Mouse (Mus musculus) thymus, adult 2 months (tissue): Measurements from ENCODE around the gene Myadm. TPM values are rescaled to one million over a fixed set of nuclear protein-coding genes. Genes with fewer than 3 reads are reported as not detected.

Experiments used
- DNase-seq: peaks from one replicate; pipeline ENCODE4 v3.0.0; 2021
- H3K27ac ChIP-seq: fragments of 200-500 bp; 2 replicates; pipeline ENCODE4 v1.5.1; 2012; ENCODE audit warnings: low read length, control low read depth; ENCODE audit not compliant: control insufficient read depth, insufficient read depth
- H3K27me3 ChIP-seq: fragments of 200-500 bp; 2 replicates; pipeline ENCODE4 v1.6.1; 2012; ENCODE audit warnings: mild to moderate bottlenecking, low read length, moderate library complexity, mixed read lengths; ENCODE audit not compliant: control insufficient read depth, insufficient read depth
- H3K36me3 ChIP-seq: fragments of 200-500 bp; 2 replicates; pipeline ENCODE4 v1.6.1; 2012; ENCODE audit warnings: mild to moderate bottlenecking, low read length, moderate library complexity; ENCODE audit not compliant: control insufficient read depth, insufficient read depth
- H3K4me1 ChIP-seq: fragments of 200-500 bp; replicated peaks from 2 replicates; pipeline ENCODE4 v1.6.1; 2012; ENCODE audit warnings: low read length; ENCODE audit not compliant: control insufficient read depth, insufficient read depth
- H3K4me3 ChIP-seq: fragments of 200-500 bp; 2 replicates; pipeline ENCODE4 v1.5.1; 2012; ENCODE audit warnings: mild to moderate bottlenecking, low read length, control low read depth, moderate library complexity; ENCODE audit not compliant: control insufficient read depth, insufficient read depth
- CTCF ChIP-seq: fragments of 200-500 bp; IDR thresholded peaks from 2 replicates; pipeline ENCODE4 v1.5.1; 2012; ENCODE audit warnings: mild to moderate bottlenecking, control low read depth, low read length, moderate library complexity, borderline replicate concordance; ENCODE audit not compliant: control insufficient read depth, poor library complexity, insufficient read depth; ENCODE audit errors: extremely low read depth
- POLR2A ChIP-seq: fragments of 200-500 bp; IDR thresholded peaks from 2 replicates; pipeline ENCODE4 v1.6.1; 2012; ENCODE audit warnings: mild to moderate bottlenecking, low read length, control low read depth, moderate library complexity; ENCODE audit not compliant: control insufficient read depth, poor library complexity, insufficient read depth; ENCODE audit errors: extremely low read depth
- WGBS: fragments of 180-500 bp; shearing (Covaris S2); methylation state at CpG from one replicate; pipeline ENCODE4 v1.1.7; 2018; 5-methylcytosine and 5-hydroxymethylcytosine counted together
- polyA plus RNA-seq: library from polyadenylated mRNA; depleted of rRNA; stranded (reverse); fragments of >200 nt; gene quantifications from 2 replicates; pipeline ENCODE4 v1.2.3, GENCODE M21; 2012

Myadm gene
- polyA plus RNA-seq, 1 experiment, result 86.4 TPM

GRCm38 (mm10) chr7:3280080-3280653 is 8.7 kb upstream of the Myadm start:
- Histone ChIP-seq H3K27me3 (no peaks in the 10 kb centered on the region), H3K4me3 (no peak overlapping the region), H3K27ac (no peak overlapping the region), H3K4me1 (peaks cover 3% of the 10 kb centered on the region), H3K36me3 (no peaks in the 10 kb centered on the region)
- DNase-seq, result no peak
- WGBS, result 90% methylated on average over 5 of the region's 5 CpGs
- TF ChIP-seq CTCF (no peak), POLR2A (no peak)

DNA sequence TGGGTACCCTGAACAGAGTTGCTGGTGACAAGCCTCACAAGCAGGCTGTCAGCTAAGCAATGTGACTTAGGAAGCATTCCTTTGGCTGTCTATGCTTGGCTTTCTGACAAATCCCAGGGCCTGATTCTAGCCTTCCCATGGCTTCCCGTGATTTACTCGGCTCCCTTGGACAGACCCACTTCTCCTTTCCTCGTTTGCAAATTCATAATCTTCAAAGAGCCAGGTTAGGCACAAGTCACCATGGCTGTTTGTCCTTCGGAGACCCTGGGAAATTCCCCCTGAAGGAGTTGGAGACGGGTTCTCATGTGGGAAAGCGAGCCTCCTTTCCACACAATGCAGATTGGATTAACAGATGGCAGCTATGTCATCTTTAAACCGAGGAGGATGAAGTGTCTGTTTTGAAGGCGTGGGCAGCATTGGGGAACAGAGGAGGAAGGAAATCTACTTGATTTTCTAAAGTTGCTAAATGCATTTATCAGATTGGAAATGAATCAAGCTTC is 8.2 kb upstream of the Myadm start:
- no peaks in the 10 kb centered on the region for H3K36me3 ChIP-seq
- no peak for TF ChIP-seq POLR2A
- no peak for TF ChIP-seq CTCF
- no peaks in the 10 kb centered on the region for H3K27me3 ChIP-seq
- H3K4me1 ChIP-seq, result no peaks in the 10 kb centered on the region
- no peak overlapping the region for H3K4me3 ChIP-seq
- 55% methylated on average over 8 of the region's 8 CpGs for WGBS
- no peak for DNase-seq
- no peak overlapping the region for H3K27ac ChIP-seq

GRCm38 (mm10) chr7:3281741-3282140 is 7.1 kb upstream of the Myadm start:
- Histone ChIP-seq H3K27ac (no peak overlapping the region), H3K27me3 (no peaks in the 10 kb centered on the region), H3K36me3 (no peaks in the 10 kb centered on the region), H3K4me1 (no peaks in the 10 kb centered on the region), H3K4me3 (no peak overlapping the region)
- no peak for DNase-seq
- 52% methylated on average over 6 of the region's 6 CpGs for WGBS
- TF ChIP-seq POLR2A, result no peak
- TF ChIP-seq CTCF, result no peak

- Histone ChIP-seq H3K4me1 (no peaks in the 10 kb centered on the region), H3K4me3 (no peak overlapping the region), H3K36me3 (no peaks in the 10 kb centered on the region), H3K27me3 (no peaks in the 10 kb centered on the region), H3K27ac (no peak overlapping the region)
- 91% methylated on average over 11 of the region's 11 CpGs for WGBS
- TF ChIP-seq CTCF (no peak), POLR2A (no peak)
- DNase-seq, result no peak
These were observed 5.6 kb upstream of the Myadm start for GRCm38 (mm10) chr7:3283081-3283875.

- no peak for TF ChIP-seq POLR2A
- no peak for TF ChIP-seq CTCF
- H3K27me3 ChIP-seq, result no peaks in the 10 kb centered on the region
- no peak overlapping the region for H3K27ac ChIP-seq
- no peak overlapping the region for H3K4me3 ChIP-seq
- H3K4me1 ChIP-seq, result no peaks in the 10 kb centered on the region
- no peaks in the 10 kb centered on the region for H3K36me3 ChIP-seq
- WGBS, result 93% methylated on average over 10 of the region's 10 CpGs
- no peak for DNase-seq
These were observed 4.3 kb upstream of the Myadm start for GRCm38 (mm10) chr7:3284604-3285003.

DNA sequence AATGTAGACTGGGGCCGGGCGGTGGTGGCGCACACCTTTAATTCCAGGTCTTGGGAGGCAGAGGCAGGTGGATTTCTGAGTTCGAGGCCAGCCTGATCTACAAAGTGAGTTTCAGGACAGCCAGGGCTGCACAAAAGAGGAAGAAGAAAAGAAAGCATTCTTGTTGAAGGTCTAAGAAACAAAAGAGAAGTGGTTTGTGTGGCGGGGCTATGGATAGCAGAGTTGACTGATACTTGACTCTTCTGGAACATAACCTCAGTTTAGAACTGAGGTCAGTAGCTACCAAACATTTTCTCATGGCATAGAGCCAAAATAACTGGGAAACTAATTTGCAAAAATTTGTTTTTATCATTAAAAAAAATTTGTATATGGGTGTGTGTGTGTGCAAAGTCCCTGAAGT is 2.8 kb upstream of the Myadm start:
- Histone ChIP-seq H3K36me3 (no peaks in the 10 kb centered on the region), H3K4me3 (no peak overlapping the region), H3K27me3 (no peaks in the 10 kb centered on the region), H3K4me1 (0 out of 2 replicates have a peak, but pooled peaks cover 6% of the 10 kb centered on the region), H3K27ac (no peak overlapping the region)
- DNase-seq, result no peak
- WGBS, result 69% methylated on average over 5 of the region's 5 CpGs
- TF ChIP-seq CTCF (no peak), POLR2A (no peak)

DNA sequence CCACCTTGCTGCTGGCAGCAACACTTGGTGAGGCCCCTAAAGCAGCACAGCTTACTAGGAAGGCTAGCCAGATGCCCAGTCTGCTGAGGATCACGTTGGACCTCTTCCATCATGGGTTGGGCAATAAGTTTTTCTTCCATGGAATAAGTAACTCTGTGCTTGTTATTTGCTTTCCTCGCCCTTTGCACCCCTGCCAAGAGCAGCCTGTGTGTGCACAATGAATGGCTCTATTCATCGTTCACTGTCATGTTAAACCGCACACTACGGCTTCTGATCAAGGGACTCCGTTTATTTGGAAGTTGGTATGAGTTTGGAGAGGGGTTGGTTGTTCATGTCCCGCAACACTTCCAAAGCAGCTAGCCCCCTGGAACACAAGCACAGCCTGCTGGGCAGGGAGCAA is 1.7 kb upstream of the Myadm start:
- Histone ChIP-seq H3K27me3 (no peaks in the 10 kb centered on the region), H3K4me3 (no peak overlapping the region), H3K4me1 (0 out of 2 replicates have a peak, but pooled peaks cover 6% of the 10 kb centered on the region), H3K36me3 (no peaks in the 10 kb centered on the region), H3K27ac (no peak overlapping the region)
- DNase-seq, result no peak
- 94% methylated on average over 7 of the region's 7 CpGs for WGBS
- TF ChIP-seq CTCF (no peak), POLR2A (no peak)
